Mouse (Mus musculus) hindbrain, embryonic 15.5 days (tissue): ENCODE measurements around the gene Gm26657. TPM values are rescaled to one million over a fixed set of nuclear protein-coding genes. Genes with fewer than 3 reads are reported as not detected.

Source experiments
- ATAC-seq: fragments of 200-750 bp; cut with Nextera tagmentation; 2 replicates; pipeline ENCODE4 v1.8.0; 2017; ENCODE audit warnings: low read depth, moderate number of reproducible peaks, moderate TSS enrichment; ENCODE audit not compliant: low FRiP score
- H3K27ac ChIP-seq: fragments of 300-500 bp; sonication (generic); replicated peaks from 2 replicates; pipeline ENCODE4 v1.5.1; 2015; ENCODE audit warnings: mild to moderate bottlenecking, inconsistent platforms
- H3K27me3 ChIP-seq: fragments of 300-500 bp; sonication (generic); 2 replicates; pipeline ENCODE4 v1.6.1; 2015; ENCODE audit warnings: control low read depth, inconsistent platforms
- H3K36me3 ChIP-seq: fragments of 300-500 bp; sonication (generic); 2 replicates; pipeline ENCODE4 v1.6.1; 2015; ENCODE audit warnings: control low read depth, inconsistent platforms
- H3K4me1 ChIP-seq: fragments of 300-500 bp; sonication (generic); replicated peaks from 2 replicates; pipeline ENCODE4 v1.6.1; 2015; ENCODE audit warnings: control low read depth, inconsistent platforms
- H3K4me2 ChIP-seq: fragments of 300-500 bp; sonication (generic); 2 replicates; pipeline ENCODE4 v1.6.1; 2015; ENCODE audit warnings: moderate library complexity, mild to moderate bottlenecking, inconsistent platforms
- H3K4me3 ChIP-seq: fragments of 300-500 bp; sonication (generic); 2 replicates; pipeline ENCODE4 v1.5.1; 2015; ENCODE audit warnings: mild to moderate bottlenecking, inconsistent platforms
- H3K9ac ChIP-seq: fragments of 300-500 bp; sonication (generic); 2 replicates; pipeline ENCODE4 v1.6.1; 2015; ENCODE audit warnings: inconsistent platforms
- H3K9me3 ChIP-seq: fragments of 300-500 bp; sonication (generic); 2 replicates; pipeline ENCODE4 v1.6.1; 2016; ENCODE audit warnings: control low read depth, inconsistent platforms
- WGBS: fragments of 180-500 bp; shearing (Covaris S2); methylation state at CpG from one replicate; pipeline ENCODE4 v1.1.7; 2015; 5-methylcytosine and 5-hydroxymethylcytosine counted together
- polyA plus RNA-seq: library from polyadenylated mRNA; unstranded; fragments of >200 nt; fragmentation: Nextera tagmentation; extraction: Ambion mirVana; gene quantifications from 2 replicates; pipeline ENCODE4 v1.2.1, GENCODE M21; 2015

Gene Gm26657
- polyA plus RNA-seq, 1 experiment from 2014 or later: not detected

- no peaks in the 10 kb centered on the region for H3K4me1 ChIP-seq
- WGBS: 93% methylated on average over 6 of the region's 6 CpGs
- H3K27me3 ChIP-seq: no peaks in the 10 kb centered on the region
- no peaks in the 10 kb centered on the region for H3K36me3 ChIP-seq
- 0 out of 2 replicates have a peak, but pooled peaks cover 2% of the 10 kb centered on the region for H3K9me3 ChIP-seq
- ATAC-seq: no peak
- no peak overlapping the region for H3K4me2 ChIP-seq
- H3K4me3 ChIP-seq: no peak overlapping the region
- H3K9ac ChIP-seq: no peak overlapping the region
- H3K27ac ChIP-seq: no peak overlapping the region
Observed at GRCm38 (mm10) chr4:56723237-56723636, 16.6 kb upstream of the Gm26657 start.

- no peak overlapping the region for H3K4me2 ChIP-seq
- no peak for ATAC-seq
- no peaks in the 10 kb centered on the region for H3K36me3 ChIP-seq
- H3K27ac ChIP-seq: no peak overlapping the region
- H3K9ac ChIP-seq: no peak overlapping the region
- 55% methylated on average over 8 of the region's 8 CpGs for WGBS
- no peaks in the 10 kb centered on the region for H3K4me1 ChIP-seq
- H3K27me3 ChIP-seq: no peaks in the 10 kb centered on the region
- H3K9me3 ChIP-seq: 0 out of 2 replicates have a peak, but pooled peaks cover 2% of the 10 kb centered on the region
- no peak overlapping the region for H3K4me3 ChIP-seq
Observed at GRCm38 (mm10) chr4:56725839-56726238, 14.0 kb upstream of the Gm26657 start.

- Histone ChIP-seq H3K9ac (no peak overlapping the region), H3K4me1 (no peaks in the 10 kb centered on the region), H3K27me3 (no peaks in the 10 kb centered on the region), H3K4me2 (no peak overlapping the region), H3K4me3 (no peak overlapping the region), H3K27ac (no peak overlapping the region), H3K36me3 (peaks cover under 1% of the 10 kb centered on the region; the same call in 1 of the 2 replicates), H3K9me3 (no peaks in the 10 kb centered on the region)
- no peak for ATAC-seq
- 98% methylated on average over 20 of the region's 20 CpGs for WGBS
Observed at GRCm38 (mm10) chr4:56740611-56741010, 741 bp downstream of the Gm26657 start.

- no peak for ATAC-seq
- WGBS: 92% methylated on average over 13 of the region's 13 CpGs
- Histone ChIP-seq H3K27me3 (no peaks in the 10 kb centered on the region), H3K4me1 (no peaks in the 10 kb centered on the region), H3K4me3 (no peak within 1 kb of the TSS), H3K9me3 (no peaks in the 10 kb centered on the region), H3K9ac (no peak within 1 kb of the TSS), H3K27ac (no peak within 1 kb of the TSS), H3K4me2 (no peak within 1 kb of the TSS), H3K36me3 (peaks cover 4% of the 10 kb centered on the region; the same call in 1 of the 2 replicates)
Observed at GRCm38 (mm10) chr4:56741041-56741493, 1.2 kb downstream of the Gm26657 start, which contains the start of gene Actl7b. Actl7b (minus strand) TSS chr4:56741443.

GRCm38 (mm10) chr4:56742698-56743097 lies 2.8 kb downstream of the Gm26657 start:
- ATAC-seq: no peak
- Histone ChIP-seq H3K9ac (no peak overlapping the region), H3K4me1 (no peaks in the 10 kb centered on the region), H3K27ac (no peak overlapping the region), H3K27me3 (no peaks in the 10 kb centered on the region), H3K4me3 (no peak overlapping the region), H3K4me2 (no peak overlapping the region), H3K36me3 (peaks cover 8% of the 10 kb centered on the region; the same call in 1 of the 2 replicates), H3K9me3 (no peaks in the 10 kb centered on the region)
- 87% methylated on average over 4 of the region's 4 CpGs for WGBS

- Histone ChIP-seq H3K4me2 (no peak within 1 kb of the TSS), H3K9ac (no peak within 1 kb of the TSS), H3K27ac (no peak within 1 kb of the TSS), H3K36me3 (peaks cover 10% of the 10 kb centered on the region), H3K4me3 (no peak within 1 kb of the TSS), H3K27me3 (no peaks in the 10 kb centered on the region), H3K9me3 (no peaks in the 10 kb centered on the region), H3K4me1 (no peaks in the 10 kb centered on the region)
- no peak for ATAC-seq
- 96% methylated on average over 21 of the region's 21 CpGs for WGBS
Observed at GRCm38 (mm10) chr4:56743363-56744195, 3.7 kb downstream of the Gm26657 start, which contains the start of gene Actl7a. Actl7a (plus strand) TSS chr4:56743413.

GRCm38 (mm10) chr4:56746345-56746744 lies 6.5 kb downstream of the Gm26657 start:
- H3K9me3 ChIP-seq: no peaks in the 10 kb centered on the region
- WGBS: 96% methylated on average over 2 of the region's 2 CpGs
- ATAC-seq: no peak
- no peaks in the 10 kb centered on the region for H3K27me3 ChIP-seq
- no peak overlapping the region for H3K4me3 ChIP-seq
- H3K9ac ChIP-seq: no peak overlapping the region
- H3K36me3 ChIP-seq: peaks cover 30% of the 10 kb centered on the region
- no peak overlapping the region for H3K4me2 ChIP-seq
- no peaks in the 10 kb centered on the region for H3K4me1 ChIP-seq
- no peak overlapping the region for H3K27ac ChIP-seq

- Histone ChIP-seq H3K27ac (no peak overlapping the region), H3K4me1 (no peaks in the 10 kb centered on the region), H3K9ac (no peak overlapping the region), H3K27me3 (no peaks in the 10 kb centered on the region), H3K9me3 (no peaks in the 10 kb centered on the region), H3K4me3 (no peak overlapping the region), H3K4me2 (no peak overlapping the region), H3K36me3 (peaks cover 38% of the 10 kb centered on the region)
- ATAC-seq: no peak
- 97% methylated on average over 9 of the region's 9 CpGs for WGBS
Observed at GRCm38 (mm10) chr4:56747456-56747855, 7.6 kb downstream of the Gm26657 start.

GRCm38 (mm10) chr4:56756021-56756420 lies 16.2 kb downstream of the Gm26657 start:
- Histone ChIP-seq H3K9me3 (no peaks in the 10 kb centered on the region), H3K4me2 (no peak overlapping the region), H3K36me3 (peaks cover 88% of the 10 kb centered on the region), H3K9ac (no peak overlapping the region), H3K27me3 (no peaks in the 10 kb centered on the region), H3K27ac (no peak overlapping the region), H3K4me3 (no peak overlapping the region), H3K4me1 (no peaks in the 10 kb centered on the region)
- 95% methylated on average over 5 of the region's 5 CpGs for WGBS
- ATAC-seq: no peak

- no peaks in the 10 kb centered on the region for H3K27me3 ChIP-seq
- H3K36me3 ChIP-seq: peaks cover 80% of the 10 kb centered on the region
- H3K9ac ChIP-seq: no peak overlapping the region
- ATAC-seq: no peak
- no peaks in the 10 kb centered on the region for H3K4me1 ChIP-seq
- WGBS: 94% methylated on average over 10 of the region's 10 CpGs
- H3K4me3 ChIP-seq: no peak overlapping the region
- H3K4me2 ChIP-seq: no peak overlapping the region
- H3K27ac ChIP-seq: no peak overlapping the region
- no peaks in the 10 kb centered on the region for H3K9me3 ChIP-seq
Observed at GRCm38 (mm10) chr4:56756966-56757600, 17.2 kb downstream of the Gm26657 start.

- 93% methylated on average over 1 of the region's 1 CpGs for WGBS
- H3K4me2 ChIP-seq: no peak overlapping the region
Observed at GRCm38 (mm10) chr4:56757693-56758092, 17.8 kb downstream of the Gm26657 start.

GRCm38 (mm10) chr4:56767861-56768284 lies 28.0 kb downstream of the Gm26657 start:
- no peaks in the 10 kb centered on the region for H3K9me3 ChIP-seq
- no peak overlapping the region for H3K27ac ChIP-seq
- ATAC-seq: no peak
- H3K4me2 ChIP-seq: no peak overlapping the region
- H3K4me3 ChIP-seq: no peak overlapping the region
- no peak overlapping the region for H3K9ac ChIP-seq
- H3K36me3 ChIP-seq: peaks cover 78% of the 10 kb centered on the region
- H3K27me3 ChIP-seq: no peaks in the 10 kb centered on the region
- no peaks in the 10 kb centered on the region for H3K4me1 ChIP-seq
- 74% methylated on average over 5 of the region's 5 CpGs for WGBS

More at GRCm38 (mm10) chr4:56757693-56758092, 17.8 kb downstream of the Gm26657 start:
- Histone ChIP-seq H3K4me1 (no peaks in the 10 kb centered on the region), H3K4me3 (no peak overlapping the region), H3K27me3 (no peaks in the 10 kb centered on the region), H3K36me3 (peaks cover 81% of the 10 kb centered on the region), H3K27ac (no peak overlapping the region), H3K9me3 (no peaks in the 10 kb centered on the region), H3K9ac (no peak overlapping the region)
- ATAC-seq: no peak
